Mouse (Mus musculus) neural tube, embryonic 12.5 days (tissue): ENCODE results near the gene Mdm4. TPM values are rescaled to one million over a fixed set of nuclear protein-coding genes. Genes with fewer than 3 reads are reported as not detected.

Source experiments
- ATAC-seq: fragments of 200-750 bp; cut with Nextera tagmentation; 2 replicates; pipeline ENCODE4 v1.8.0; 2017; ENCODE audit warnings: low read depth, mild to moderate bottlenecking, moderate TSS enrichment, moderate library complexity; ENCODE audit not compliant: low FRiP score
- H3K27ac ChIP-seq: fragments of 300-500 bp; sonication (generic); 2 replicates; pipeline ENCODE4 v1.5.1; 2016
- H3K27me3 ChIP-seq: fragments of 300-500 bp; sonication (generic); replicated peaks from 2 replicates; pipeline ENCODE4 v1.6.1; 2016; ENCODE audit warnings: mild to moderate bottlenecking
- H3K36me3 ChIP-seq: fragments of 300-500 bp; sonication (generic); 2 replicates; pipeline ENCODE4 v1.6.1; 2016; ENCODE audit warnings: mild to moderate bottlenecking
- H3K4me1 ChIP-seq: fragments of 300-500 bp; sonication (generic); 2 replicates; pipeline ENCODE4 v1.6.1; 2016
- H3K4me2 ChIP-seq: fragments of 300-500 bp; sonication (generic); replicated peaks from 2 replicates; pipeline ENCODE4 v1.6.1; 2016; ENCODE audit warnings: mild to moderate bottlenecking
- H3K4me3 ChIP-seq: fragments of 300-500 bp; sonication (generic); 2 replicates; pipeline ENCODE4 v1.5.1; 2016
- H3K9ac ChIP-seq: fragments of 300-500 bp; sonication (generic); 2 replicates; pipeline ENCODE4 v1.6.1; 2016; ENCODE audit warnings: mild to moderate bottlenecking
- H3K9me3 ChIP-seq: fragments of 300-500 bp; sonication (generic); 2 replicates; pipeline ENCODE4 v1.6.1; 2016; ENCODE audit warnings: mild to moderate bottlenecking
- WGBS: fragments of 180-500 bp; shearing (Covaris S2); methylation state at CpG from one replicate; pipeline ENCODE4 v1.1.7; 2016; 5-methylcytosine and 5-hydroxymethylcytosine counted together
- microRNA-seq: library from miRNA; unstranded; fragments of <30 nt; microRNA quantifications from one replicate; pipeline ENCODE4, GENCODE M21; 2017
- polyA plus RNA-seq: library from polyadenylated mRNA; unstranded; fragments of >200 nt; fragmentation: Nextera tagmentation; extraction: Ambion mirVana; gene quantifications from 2 replicates; pipeline ENCODE4 v1.2.1, GENCODE M21; 2016

The Mdm4 gene
- polyA plus RNA-seq, 1 experiment from 2014 or later, result 39.2 TPM

GRCm38 (mm10) chr1:132922257-132922656 is 108.1 kb downstream of the Mdm4 start:
- no peaks in the 10 kb centered on the region for H3K27me3 ChIP-seq
- no peak for ATAC-seq
- H3K4me2 ChIP-seq, result no peak overlapping the region
- 82% methylated on average over 9 of the region's 9 CpGs for WGBS
- H3K4me1 ChIP-seq, result peaks cover 37% of the 10 kb centered on the region
- H3K9ac ChIP-seq, result no peak overlapping the region
- H3K36me3 ChIP-seq, result no peaks in the 10 kb centered on the region
- H3K27ac ChIP-seq, result no peak overlapping the region
- H3K9me3 ChIP-seq, result no peaks in the 10 kb centered on the region
- H3K4me3 ChIP-seq, result no peak overlapping the region

- Histone ChIP-seq H3K9ac (0 out of 2 replicates have a peak overlapping the region, but pooled peaks have one; percentile 9), H3K27me3 (no peaks in the 10 kb centered on the region), H3K4me3 (no peak overlapping the region), H3K27ac (no peak overlapping the region), H3K9me3 (no peaks in the 10 kb centered on the region), H3K36me3 (no peaks in the 10 kb centered on the region), H3K4me2 (peak overlapping the region; percentile 43), H3K4me1 (peaks cover 38% of the 10 kb centered on the region)
- 6% methylated on average over 13 of the region's 13 CpGs for WGBS
- ATAC-seq, result peak; percentile 68
Measured at GRCm38 (mm10) chr1:132921071-132921470, 109.3 kb downstream of the Mdm4 start.

DNA sequence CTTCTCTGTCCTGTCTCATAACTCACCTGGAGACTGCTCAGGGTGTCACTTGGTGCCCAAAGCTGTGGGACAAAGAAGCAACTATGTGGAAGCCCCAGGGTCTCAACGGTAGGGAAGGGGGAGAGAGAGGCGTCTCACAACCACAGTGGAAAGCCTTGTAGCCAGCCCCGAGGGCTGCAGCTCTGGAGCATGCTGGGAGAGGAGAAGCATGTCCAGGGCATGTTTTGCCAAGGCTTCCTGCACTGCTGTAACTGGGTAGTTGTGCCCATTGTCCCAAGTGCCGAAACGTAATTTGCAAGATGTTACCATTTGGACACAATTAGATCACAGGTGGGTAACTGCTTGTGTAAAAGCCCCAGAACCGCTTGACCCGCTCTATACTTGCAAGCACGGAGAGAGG is 111.1 kb downstream of the Mdm4 start:
- H3K4me2 ChIP-seq, result no peak overlapping the region
- no peaks in the 10 kb centered on the region for H3K9me3 ChIP-seq
- H3K36me3 ChIP-seq, result no peaks in the 10 kb centered on the region
- ATAC-seq, result no peak
- H3K4me3 ChIP-seq, result no peak overlapping the region
- peaks cover 38% of the 10 kb centered on the region for H3K4me1 ChIP-seq
- H3K9ac ChIP-seq, result no peak overlapping the region
- H3K27me3 ChIP-seq, result no peaks in the 10 kb centered on the region
- no peak overlapping the region for H3K27ac ChIP-seq
- WGBS, result 80% methylated on average over 8 of the region's 8 CpGs

- no peaks in the 10 kb centered on the region for H3K36me3 ChIP-seq
- H3K4me1 ChIP-seq, result peaks cover 40% of the 10 kb centered on the region
- no peaks in the 10 kb centered on the region for H3K9me3 ChIP-seq
- H3K27me3 ChIP-seq, result no peaks in the 10 kb centered on the region
- H3K4me2 ChIP-seq, result peak overlapping the region; percentile 22
- H3K27ac ChIP-seq, result no peak overlapping the region
- peak overlapping the region; percentile 30; the same call in 1 of the 2 replicates for H3K9ac ChIP-seq
- ATAC-seq, result no peak
- no peak overlapping the region for H3K4me3 ChIP-seq
- 20% methylated on average over 10 of the region's 10 CpGs for WGBS
Measured at GRCm38 (mm10) chr1:132918117-132918680, 112.2 kb downstream of the Mdm4 start.

GRCm38 (mm10) chr1:132917554-132917953 is 112.8 kb downstream of the Mdm4 start:
- Histone ChIP-seq H3K9ac (no peak overlapping the region), H3K27ac (no peak overlapping the region), H3K4me2 (peak overlapping the region; percentile 22), H3K4me1 (peaks cover 43% of the 10 kb centered on the region), H3K27me3 (no peaks in the 10 kb centered on the region), H3K36me3 (no peaks in the 10 kb centered on the region), H3K9me3 (no peaks in the 10 kb centered on the region), H3K4me3 (no peak overlapping the region)
- ATAC-seq, result no peak
- WGBS, result 6% methylated on average over 8 of the region's 8 CpGs

DNA sequence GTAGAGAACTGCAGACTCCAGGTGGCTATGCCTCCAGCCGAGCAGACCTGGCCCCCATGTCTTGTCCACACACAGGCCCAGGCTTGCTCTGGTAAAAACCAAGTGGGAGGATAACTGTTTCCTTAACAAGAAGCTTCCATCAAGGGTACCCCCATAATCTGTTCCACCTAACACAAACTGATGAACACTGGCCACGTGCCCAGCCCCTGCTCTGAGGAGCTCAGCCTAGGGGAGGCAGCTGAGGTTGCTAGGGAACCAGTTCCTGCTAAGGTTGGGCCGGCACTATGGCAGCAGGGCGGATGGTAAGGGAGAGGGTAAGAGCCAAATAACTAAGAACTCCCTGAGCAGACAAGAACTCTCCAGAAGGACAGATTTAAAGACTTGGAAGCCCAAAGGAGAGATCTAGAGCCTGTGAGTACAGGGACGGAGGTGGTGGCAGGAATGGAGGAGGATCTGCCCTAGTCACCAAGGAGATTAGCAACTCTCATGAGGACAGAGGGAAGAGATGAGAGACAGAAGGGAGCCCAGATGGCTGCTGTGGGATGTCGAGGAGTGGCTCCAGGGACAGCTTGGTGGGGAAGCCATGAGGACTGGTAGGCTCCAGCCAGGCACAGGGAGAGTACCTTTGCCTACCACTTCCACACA is 114.4 kb downstream of the Mdm4 start:
- no peak overlapping the region for H3K27ac ChIP-seq
- peaks cover 31% of the 10 kb centered on the region for H3K4me1 ChIP-seq
- WGBS, result 66% methylated on average over 6 of the region's 6 CpGs
- H3K9me3 ChIP-seq, result no peaks in the 10 kb centered on the region
- no peak overlapping the region for H3K4me2 ChIP-seq
- H3K4me3 ChIP-seq, result no peak overlapping the region
- no peaks in the 10 kb centered on the region for H3K36me3 ChIP-seq
- no peaks in the 10 kb centered on the region for H3K27me3 ChIP-seq
- no peak for ATAC-seq
- H3K9ac ChIP-seq, result no peak overlapping the region

GRCm38 (mm10) chr1:132910414-132911041 is 119.8 kb downstream of the Mdm4 start:
- no peak overlapping the region for H3K27ac ChIP-seq
- no peak overlapping the region for H3K9ac ChIP-seq
- H3K9me3 ChIP-seq, result no peaks in the 10 kb centered on the region
- H3K4me1 ChIP-seq, result peaks cover 10% of the 10 kb centered on the region
- H3K4me3 ChIP-seq, result no peak overlapping the region
- no peaks in the 10 kb centered on the region for H3K27me3 ChIP-seq
- no peaks in the 10 kb centered on the region for H3K36me3 ChIP-seq
- WGBS, result 53% methylated on average over 11 of the region's 11 CpGs
- ATAC-seq, result peak; percentile 44; the same call in 1 of the 2 replicates
- no peak overlapping the region for H3K4me2 ChIP-seq

DNA sequence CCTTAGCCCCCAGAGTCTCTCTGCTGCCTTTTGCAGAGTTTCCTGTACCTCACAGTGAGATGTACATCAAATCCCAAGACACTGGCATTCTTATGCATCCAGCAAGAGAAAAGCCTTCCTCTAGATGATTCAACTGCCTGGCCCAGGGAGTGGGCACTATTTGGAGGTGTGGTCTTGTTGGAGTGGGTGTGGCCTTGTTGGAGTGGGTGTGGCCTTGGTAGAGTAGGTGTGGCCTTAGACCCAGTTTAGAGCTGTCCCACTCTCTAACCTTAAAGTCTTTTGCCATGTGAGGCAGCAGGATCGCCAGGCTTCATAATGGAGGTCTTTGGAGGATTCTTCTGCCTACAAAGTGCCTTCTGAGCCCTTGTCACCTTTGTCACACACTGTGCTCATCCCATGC is 120.4 kb downstream of the Mdm4 start:
- H3K4me3 ChIP-seq, result no peak overlapping the region
- H3K9ac ChIP-seq, result no peak overlapping the region
- H3K27me3 ChIP-seq, result no peaks in the 10 kb centered on the region
- H3K4me2 ChIP-seq, result no peak overlapping the region
- H3K36me3 ChIP-seq, result no peaks in the 10 kb centered on the region
- no peak for ATAC-seq
- H3K4me1 ChIP-seq, result peaks cover 10% of the 10 kb centered on the region
- WGBS, result 83% methylated on average over 1 of the region's 1 CpGs
- no peaks in the 10 kb centered on the region for H3K9me3 ChIP-seq
- H3K27ac ChIP-seq, result no peak overlapping the region

Small RNA genes lying within 50 kb of the gene (microRNA-seq; reads per million reads assigned to microRNA genes)
- gene Gm44300, result not detected

Other genes starting within 250 kb of the Mdm4 start
- gene Lrrn2, start 150.3 kb downstream of the Mdm4 start, polyA plus RNA-seq, result 18.3 and 19.7 TPM in 2 replicates
- 18.0 and 18.1 TPM in 2 replicates for gene Pik3c2b, start 15.1 kb upstream of the Mdm4 start, polyA plus RNA-seq
- gene Ppp1r15b, start 100.6 kb upstream of the Mdm4 start, polyA plus RNA-seq, result 43.3 and 45.8 TPM in 2 replicates
- gene Plekha6, start 133.6 kb upstream of the Mdm4 start, polyA plus RNA-seq, result 28.4 and 29.4 TPM in 2 replicates